Mouse (Mus musculus): ENCODE data around the gene Olfr206.
"Not testable (repeated sequence)": the region's sequence is repeated elsewhere in the genome, so short reads cannot be mapped to it uniquely, and the experiment has no call there.

Olfr206 gene

GRCm38 (mm10) chr16:59349146-59349545, at the start of gene Olfr206:
TSS of gene Olfr206 (minus strand) at chr16:59349246.
- no peak for DNase-seq (ENCODE audit: low read depth, low spot score)

GRCm38 (mm10) chr16:59393300-59393699, 44.3 kb upstream of the Olfr206 start:
- DNase-seq (ENCODE audit: low read depth, low spot score) = no peak

GRCm38 (mm10) chr16:59363893-59364292, 14.8 kb upstream of the Olfr206 start, which contains the start of gene Olfr209:
TSS of gene Olfr209 (minus strand) at chr16:59363993.
- no peak for DNase-seq (ENCODE audit: low read depth, low spot score)

GRCm38 (mm10) chr16:59331038-59331437, 18.0 kb downstream of the Olfr206 start, which contains the start of gene Olfr205:
TSS of gene Olfr205 (minus strand) at chr16:59331138.
- no peak for DNase-seq (ENCODE audit: low read depth, low spot score)

GRCm38 (mm10) chr16:59323262-59323661, 25.8 kb downstream of the Olfr206 start:
- DNase-seq (ENCODE audit: low read depth, low spot score) = not testable (repeated sequence)

GRCm38 (mm10) chr16:59318148-59318547, 30.9 kb downstream of the Olfr206 start, which contains the start of gene Olfr204:
TSS of gene Olfr204 (minus strand) at chr16:59318248.
- no peak for DNase-seq (ENCODE audit: low read depth, low spot score)

- DNase-seq (ENCODE audit: low read depth, low spot score) = no peak
These were observed 50.5 kb downstream of the Olfr206 start, which contains the start of gene Olfr203 for GRCm38 (mm10) chr16:59298581-59298980. TSS of gene Olfr203 (plus strand) at chr16:59298881.
